Mouse (Mus musculus) thymus, adult 2 months (tissue): ENCODE results near the gene Zfp61.

Source experiments
- CTCF ChIP-seq: fragments of 200-500 bp; IDR thresholded peaks from 2 replicates; pipeline ENCODE4 v1.5.1; 2012; ENCODE audit warnings: mild to moderate bottlenecking, control low read depth, low read length, moderate library complexity, borderline replicate concordance; ENCODE audit not compliant: control insufficient read depth, poor library complexity, insufficient read depth; ENCODE audit errors: extremely low read depth
- POLR2A ChIP-seq: fragments of 200-500 bp; IDR thresholded peaks from 2 replicates; pipeline ENCODE4 v1.6.1; 2012; ENCODE audit warnings: mild to moderate bottlenecking, low read length, control low read depth, moderate library complexity; ENCODE audit not compliant: control insufficient read depth, poor library complexity, insufficient read depth; ENCODE audit errors: extremely low read depth

DNA sequence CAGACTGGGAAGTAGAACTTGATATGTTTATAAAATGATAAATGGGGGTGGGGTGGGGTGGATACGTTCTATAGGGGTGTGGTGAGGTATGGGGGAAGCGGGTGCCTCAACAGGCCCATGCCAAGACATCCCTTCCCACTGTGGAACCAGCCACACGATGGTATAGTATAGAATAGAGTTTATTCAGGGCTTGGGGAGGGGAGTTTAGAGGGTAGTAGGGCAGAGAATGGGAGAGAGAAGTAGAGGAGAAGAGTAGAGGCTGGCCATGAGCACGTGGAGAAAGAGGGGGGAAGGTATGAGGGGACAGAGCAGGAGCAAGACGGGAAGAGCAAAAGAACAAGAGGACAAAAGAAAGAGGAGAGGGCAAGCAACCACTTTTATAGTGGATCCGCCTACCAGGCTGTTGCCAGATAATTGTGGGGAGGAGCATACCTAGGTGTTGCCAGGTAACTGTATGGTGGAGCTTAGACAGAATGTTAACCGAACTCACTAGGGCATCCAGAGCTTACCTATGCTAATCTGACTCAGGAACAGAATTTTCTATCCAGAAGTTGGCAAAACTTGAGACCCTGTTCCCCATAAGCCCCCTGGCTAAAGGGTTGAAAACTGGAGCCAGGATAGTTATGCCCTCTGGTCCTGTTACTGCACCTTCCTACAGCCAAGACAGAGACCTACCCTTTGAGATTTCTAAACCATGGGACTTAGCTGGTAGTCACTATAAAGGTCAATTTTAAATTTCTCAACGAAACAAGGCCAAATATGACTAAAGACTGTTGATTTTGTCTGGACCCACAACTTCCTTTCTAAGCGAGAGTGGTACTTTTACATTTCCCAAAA is 47.0 kb downstream of the Zfp61 start:
- TF ChIP-seq POLR2A = no peak
- no peak for TF ChIP-seq CTCF
